Mouse (Mus musculus) bone marrow, adult 2 months (tissue): ENCODE measurements around the gene Mmp24.

Experiments
- CTCF ChIP-seq: fragments of 200-500 bp; IDR thresholded peaks from 2 replicates; pipeline ENCODE4 v1.5.1; 2011; ENCODE audit warnings: low read length, control low read depth; ENCODE audit not compliant: control insufficient read depth, insufficient read depth
- POLR2A ChIP-seq: fragments of 200-500 bp; IDR thresholded peaks from 2 replicates; pipeline ENCODE4 v1.6.1; 2011; ENCODE audit warnings: low read depth, mild to moderate bottlenecking, control low read depth, low read length, borderline replicate concordance; ENCODE audit not compliant: control insufficient read depth

- no peak for TF ChIP-seq POLR2A
- no peak for TF ChIP-seq CTCF
Observed at GRCm38 (mm10) chr2:155735080-155735479, 40.1 kb upstream of the Mmp24 start.
